Mouse (Mus musculus): ENCODE data around the gene Resf1. TPM values are rescaled to one million over a fixed set of nuclear protein-coding genes. Genes with fewer than 3 reads are reported as not detected.
"Not testable (repeated sequence)": the region's sequence is repeated elsewhere in the genome, so short reads cannot be mapped to it uniquely, and the experiment has no call there.

The Resf1 gene
- total RNA-seq, 1 experiment from 2014 or later: 73.6 TPM

- no peak for ATAC-seq (replicated peaks in 1 of 2; ENCODE audit: insufficient read depth in 1 of 2, low FRiP score in 2 of 2, low TSS enrichment in 1 of 2, low read depth in 1 of 2, poor library complexity in 2 of 2, severe bottlenecking in 2 of 2)
Measured at GRCm38 (mm10) chr6:149330332-149330731, 21.1 kb downstream of the Resf1 start.

- no peak for ATAC-seq (replicated peaks in 1 of 2; ENCODE audit: insufficient read depth in 1 of 2, low FRiP score in 2 of 2, low TSS enrichment in 1 of 2, low read depth in 1 of 2, poor library complexity in 2 of 2, severe bottlenecking in 2 of 2)
Measured at GRCm38 (mm10) chr6:149333036-149333435, 23.8 kb downstream of the Resf1 start.

- ATAC-seq (replicated peaks in 1 of 2; ENCODE audit: insufficient read depth in 1 of 2, low FRiP score in 2 of 2, low TSS enrichment in 1 of 2, low read depth in 1 of 2, poor library complexity in 2 of 2, severe bottlenecking in 2 of 2): no peak
Measured at GRCm38 (mm10) chr6:149337990-149338389, 28.8 kb downstream of the Resf1 start.

- ATAC-seq (replicated peaks in 1 of 2; ENCODE audit: insufficient read depth in 1 of 2, low FRiP score in 2 of 2, low TSS enrichment in 1 of 2, low read depth in 1 of 2, poor library complexity in 2 of 2, severe bottlenecking in 2 of 2): no peak
Measured at GRCm38 (mm10) chr6:149338622-149339021, 29.4 kb downstream of the Resf1 start.

- ATAC-seq (replicated peaks in 1 of 2; ENCODE audit: insufficient read depth in 1 of 2, low FRiP score in 2 of 2, low TSS enrichment in 1 of 2, low read depth in 1 of 2, poor library complexity in 2 of 2, severe bottlenecking in 2 of 2): peak; percentile 97 to 100
Measured at GRCm38 (mm10) chr6:149343802-149344201, 34.6 kb downstream of the Resf1 start.

- ATAC-seq (replicated peaks in 1 of 2; ENCODE audit: insufficient read depth in 1 of 2, low FRiP score in 2 of 2, low TSS enrichment in 1 of 2, low read depth in 1 of 2, poor library complexity in 2 of 2, severe bottlenecking in 2 of 2): no peak
Measured at GRCm38 (mm10) chr6:149344372-149344771, 35.2 kb downstream of the Resf1 start.

- not testable (repeated sequence) for ATAC-seq (replicated peaks in 1 of 2; ENCODE audit: insufficient read depth in 1 of 2, low FRiP score in 2 of 2, low TSS enrichment in 1 of 2, low read depth in 1 of 2, poor library complexity in 2 of 2, severe bottlenecking in 2 of 2)
Measured at GRCm38 (mm10) chr6:149348211-149348610, 39.0 kb downstream of the Resf1 start.

GRCm38 (mm10) chr6:149354826-149355495 lies 45.7 kb downstream of the Resf1 start:
- ATAC-seq (replicated peaks in 1 of 2; ENCODE audit: insufficient read depth in 1 of 2, low FRiP score in 2 of 2, low TSS enrichment in 1 of 2, low read depth in 1 of 2, poor library complexity in 2 of 2, severe bottlenecking in 2 of 2): no peak

GRCm38 (mm10) chr6:149355799-149356198 lies 46.6 kb downstream of the Resf1 start:
- ATAC-seq (replicated peaks in 1 of 2; ENCODE audit: insufficient read depth in 1 of 2, low FRiP score in 2 of 2, low TSS enrichment in 1 of 2, low read depth in 1 of 2, poor library complexity in 2 of 2, severe bottlenecking in 2 of 2): not testable (repeated sequence)

- ATAC-seq (replicated peaks in 1 of 2; ENCODE audit: insufficient read depth in 1 of 2, low FRiP score in 2 of 2, low TSS enrichment in 1 of 2, low read depth in 1 of 2, poor library complexity in 2 of 2, severe bottlenecking in 2 of 2): no peak
Measured at GRCm38 (mm10) chr6:149357155-149357554, 47.9 kb downstream of the Resf1 start.

- ATAC-seq (replicated peaks in 1 of 2; ENCODE audit: insufficient read depth in 1 of 2, low FRiP score in 2 of 2, low TSS enrichment in 1 of 2, low read depth in 1 of 2, poor library complexity in 2 of 2, severe bottlenecking in 2 of 2): not testable (repeated sequence)
Measured at GRCm38 (mm10) chr6:149362533-149362932, 53.3 kb downstream of the Resf1 start.

GRCm38 (mm10) chr6:149365975-149366374 lies 56.8 kb downstream of the Resf1 start:
- not testable (repeated sequence) for ATAC-seq (replicated peaks in 1 of 2; ENCODE audit: insufficient read depth in 1 of 2, low FRiP score in 2 of 2, low TSS enrichment in 1 of 2, low read depth in 1 of 2, poor library complexity in 2 of 2, severe bottlenecking in 2 of 2)

- no peak for ATAC-seq (replicated peaks in 1 of 2; ENCODE audit: insufficient read depth in 1 of 2, low FRiP score in 2 of 2, low TSS enrichment in 1 of 2, low read depth in 1 of 2, poor library complexity in 2 of 2, severe bottlenecking in 2 of 2)
Measured at GRCm38 (mm10) chr6:149366403-149366802, 57.2 kb downstream of the Resf1 start.

GRCm38 (mm10) chr6:149374986-149375457 lies 65.8 kb downstream of the Resf1 start:
- ATAC-seq (replicated peaks in 1 of 2; ENCODE audit: insufficient read depth in 1 of 2, low FRiP score in 2 of 2, low TSS enrichment in 1 of 2, low read depth in 1 of 2, poor library complexity in 2 of 2, severe bottlenecking in 2 of 2): peak; percentile 100

GRCm38 (mm10) chr6:149383531-149383930 lies 74.3 kb downstream of the Resf1 start:
- ATAC-seq (replicated peaks in 1 of 2; ENCODE audit: insufficient read depth in 1 of 2, low FRiP score in 2 of 2, low TSS enrichment in 1 of 2, low read depth in 1 of 2, poor library complexity in 2 of 2, severe bottlenecking in 2 of 2): no peak

Other genes with a start within 250 kb of the Resf1 start
- gene Dennd5b, start 207.7 kb upstream of the Resf1 start, total RNA-seq (2017): 6.6 and 7.8 TPM in 2 replicates
- gene Gm10203, start 179.2 kb upstream of the Resf1 start, total RNA-seq (2017): not detected in 2 replicates
- gene Etfbkmt, start 169.6 kb upstream of the Resf1 start, total RNA-seq (2017): 26.8 and 31.1 TPM in 2 replicates
- gene Amn1, start 120.7 kb upstream of the Resf1 start, total RNA-seq (2017): 13.0 and 16.0 TPM in 2 replicates
- 33.6 and 35.8 TPM in 2 replicates for gene Bicd1, start 99.5 kb downstream of the Resf1 start, total RNA-seq (2017)

Measured in hematopoietic stem cell, adult 5-6 weeks (primary cell).